Mouse (Mus musculus) lung, postnatal 10 days (tissue): ENCODE results near the gene Vamp8.

Source experiments
- DNase-seq: peaks from one replicate; pipeline ENCODE4 v3.0.0; 2021

The Vamp8 gene

GRCm38 (mm10) chr6:72371147-72371546 is 19.4 kb downstream of the Vamp8 start:
- peak; percentile 76 for DNase-seq

- peak; percentile 34 for DNase-seq
These were observed 20.4 kb downstream of the Vamp8 start for GRCm38 (mm10) chr6:72370091-72370490.

DNA sequence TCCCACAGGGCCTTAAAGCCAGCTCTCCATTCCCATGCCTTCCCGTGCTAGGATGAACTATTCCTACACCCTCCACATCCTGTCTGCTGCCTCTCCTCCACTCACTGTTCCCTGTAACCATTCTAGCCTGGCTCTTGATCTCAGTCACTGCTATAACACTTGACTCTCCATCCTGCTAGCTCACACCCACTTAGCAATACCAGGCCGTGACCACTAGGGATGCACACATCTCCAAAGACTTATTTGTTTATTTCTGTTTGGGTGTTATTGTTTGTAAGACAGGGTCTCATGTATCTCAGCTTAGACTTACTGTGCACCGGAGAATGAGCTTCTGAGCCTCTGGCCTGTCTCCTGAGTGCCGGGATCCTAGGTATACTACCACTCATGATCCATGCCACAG is 20.9 kb downstream of the Vamp8 start:
- no peak for DNase-seq

GRCm38 (mm10) chr6:72367460-72367974 is 23.0 kb downstream of the Vamp8 start:
- DNase-seq: no peak

GRCm38 (mm10) chr6:72366844-72367443 is 23.6 kb downstream of the Vamp8 start, which contains the start of gene Rnf181:
TSS of gene Rnf181 (minus strand) at chr6:72366956.
- no peak for DNase-seq

- DNase-seq: no peak
These were observed 24.2 kb downstream of the Vamp8 start for GRCm38 (mm10) chr6:72366304-72366703.

- DNase-seq: no peak
These were observed 25.5 kb downstream of the Vamp8 start for GRCm38 (mm10) chr6:72364985-72365384.

- DNase-seq: no peak
These were observed 26.5 kb downstream of the Vamp8 start for GRCm38 (mm10) chr6:72364009-72364408.

DNA sequence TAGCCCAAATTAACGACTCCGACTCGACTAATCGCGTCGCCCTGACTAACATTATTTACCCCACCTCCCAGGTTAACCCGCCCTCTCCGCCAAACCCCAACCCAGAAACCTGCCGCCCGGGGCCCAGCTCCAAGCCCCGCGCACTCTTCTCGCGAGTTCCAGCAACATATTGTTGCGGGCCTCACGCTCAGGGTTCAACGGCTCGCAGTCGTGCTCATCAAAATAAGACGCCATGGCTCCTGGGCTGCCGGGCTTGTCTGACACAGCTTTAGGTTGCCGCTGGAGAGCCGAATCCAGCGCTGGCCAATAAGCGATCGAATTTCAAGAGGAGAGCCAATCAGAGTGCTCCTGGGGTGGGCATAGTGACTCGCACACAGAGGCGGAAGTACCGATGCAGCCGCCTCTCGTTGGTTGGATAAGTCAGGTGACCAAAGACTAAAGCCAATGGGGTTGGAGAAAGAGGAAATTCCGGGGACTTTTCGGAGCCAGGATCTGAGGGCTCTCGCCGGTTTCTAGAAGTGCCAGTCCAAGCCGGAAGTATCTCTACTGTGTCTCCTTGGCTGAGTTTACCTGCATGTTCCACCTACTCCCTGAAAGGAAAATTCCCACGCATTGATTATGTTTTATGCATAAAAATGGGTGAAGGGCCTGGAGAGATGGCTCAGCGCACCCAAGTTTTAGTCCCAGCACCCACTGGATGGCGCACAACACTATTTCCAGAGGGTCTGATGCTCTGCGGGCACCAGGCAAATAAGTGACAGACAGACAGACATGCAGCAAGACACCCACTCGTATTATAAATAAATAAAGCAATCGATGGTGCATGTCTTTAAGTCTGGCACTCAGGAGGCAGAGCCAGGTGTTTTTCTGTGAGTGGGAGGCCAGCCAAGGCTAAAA is 28.1 kb downstream of the Vamp8 start:
- peak; percentile 97 for DNase-seq

- DNase-seq: no peak
These were observed 29.4 kb downstream of the Vamp8 start for GRCm38 (mm10) chr6:72361121-72361551.

DNA sequence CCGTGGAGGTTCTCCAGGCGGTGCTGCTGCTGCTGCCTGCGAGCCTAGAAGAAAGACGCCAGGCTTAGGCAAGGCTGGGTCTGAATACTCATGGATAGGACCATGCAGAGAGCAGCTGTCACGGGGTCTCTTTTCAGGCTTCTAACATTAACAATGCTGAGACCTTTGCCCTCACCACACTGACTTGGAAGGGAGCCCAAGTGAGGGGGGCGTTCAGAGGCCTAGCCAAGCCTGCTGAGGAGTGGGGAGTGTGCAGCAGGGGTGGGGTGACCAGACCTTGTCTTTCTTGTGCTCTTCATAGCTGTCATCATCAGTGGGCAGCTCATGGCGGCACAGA is 29.9 kb downstream of the Vamp8 start:
- DNase-seq: no peak

DNA sequence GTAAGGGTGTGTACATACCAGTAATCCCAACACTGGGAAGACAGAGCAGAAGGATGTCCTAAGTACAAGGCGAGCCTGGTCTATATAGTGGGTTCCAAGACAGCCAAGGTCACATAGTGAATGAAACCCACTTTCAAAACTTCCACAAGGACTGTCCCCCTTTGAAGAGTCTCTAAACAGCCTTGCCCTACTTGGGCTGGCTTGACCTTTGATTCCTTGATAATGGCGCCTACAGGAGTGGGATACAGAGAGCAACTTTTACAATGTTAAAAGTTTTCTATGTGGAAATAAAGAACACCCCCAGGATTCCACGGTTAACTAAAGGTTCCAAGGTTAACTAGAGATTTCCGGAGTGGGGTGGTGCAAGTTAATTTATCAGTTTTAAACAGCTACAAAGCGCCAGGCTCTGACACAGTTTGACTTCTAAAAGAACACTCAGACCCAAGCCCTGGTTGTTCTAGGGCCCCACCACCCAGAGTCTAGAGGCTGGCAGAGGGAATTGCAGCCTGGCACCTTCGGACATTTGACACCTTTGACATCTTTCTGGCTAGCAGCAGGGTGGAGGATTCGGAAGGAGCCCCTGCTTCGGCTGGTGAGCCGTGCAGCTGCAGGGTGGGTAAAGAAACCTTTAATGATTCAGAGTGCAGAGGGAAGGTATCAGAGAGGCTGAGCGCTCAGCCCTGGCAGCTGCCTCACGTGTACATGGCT is 30.5 kb downstream of the Vamp8 start:
- DNase-seq: no peak

DNA sequence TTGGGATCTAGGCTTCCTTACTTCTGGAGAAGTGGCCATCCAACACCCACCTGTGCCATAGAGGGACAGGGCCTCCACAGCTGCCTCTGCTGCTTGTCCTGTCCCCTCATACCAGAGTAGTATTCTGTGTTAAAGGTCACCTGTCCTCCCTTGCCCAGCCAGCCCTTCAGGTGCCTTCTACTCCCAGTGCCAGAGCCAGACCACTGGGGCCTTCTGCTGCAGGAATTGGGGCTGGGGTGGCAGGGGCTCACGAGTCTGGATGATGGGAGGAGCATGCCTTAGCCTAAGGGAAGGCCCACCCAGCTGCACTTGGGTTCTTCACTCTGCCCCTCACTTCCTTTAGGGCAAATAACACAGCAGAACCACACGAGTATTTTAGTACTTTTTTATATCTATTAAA is 31.2 kb downstream of the Vamp8 start:
- no peak for DNase-seq

DNA sequence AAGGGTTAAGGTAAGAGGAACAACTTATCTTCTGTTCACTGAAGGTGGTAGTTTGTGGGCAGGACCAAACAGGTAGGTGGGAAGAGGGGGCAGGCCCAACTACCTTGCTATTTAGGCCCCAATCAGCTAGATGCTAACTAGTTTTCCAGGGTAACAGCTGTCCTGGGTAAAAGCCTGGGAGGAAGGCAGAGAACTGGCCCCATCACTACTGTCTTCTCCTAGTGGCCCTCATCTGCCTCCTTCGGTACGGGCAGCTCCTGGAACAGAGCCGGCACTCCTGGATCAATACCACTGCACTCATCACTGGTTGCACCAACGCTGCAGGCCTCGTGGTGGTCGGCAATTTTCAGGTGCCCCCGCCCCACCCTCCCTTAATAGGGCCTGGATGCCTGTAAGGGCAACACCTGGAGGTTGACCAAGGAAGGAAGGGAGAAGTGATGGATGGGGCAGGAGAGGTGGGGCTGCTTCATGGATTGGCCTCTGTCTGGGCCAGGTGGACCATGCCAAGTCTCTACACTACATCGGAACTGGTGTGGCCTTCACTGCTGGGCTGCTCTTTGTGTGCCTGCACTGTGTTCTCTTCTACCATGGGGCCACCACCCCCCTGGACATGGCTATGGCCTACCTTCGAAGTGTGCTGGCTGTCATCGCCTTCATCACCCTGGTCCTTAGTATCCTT is 32.3 kb downstream of the Vamp8 start:
- no peak for DNase-seq

- DNase-seq: no peak
These were observed 33.1 kb downstream of the Vamp8 start for GRCm38 (mm10) chr6:72357164-72358079.

- DNase-seq: no peak
These were observed 34.4 kb downstream of the Vamp8 start for GRCm38 (mm10) chr6:72356001-72356532.

- peak; percentile 93 for DNase-seq
These were observed 35.2 kb downstream of the Vamp8 start, which contains the start of gene Tmem150a for GRCm38 (mm10) chr6:72355066-72355911. TSS of gene Tmem150a (plus strand) at chr6:72355447.

- no peak for DNase-seq
These were observed 36.5 kb downstream of the Vamp8 start for GRCm38 (mm10) chr6:72354025-72354424.

DNA sequence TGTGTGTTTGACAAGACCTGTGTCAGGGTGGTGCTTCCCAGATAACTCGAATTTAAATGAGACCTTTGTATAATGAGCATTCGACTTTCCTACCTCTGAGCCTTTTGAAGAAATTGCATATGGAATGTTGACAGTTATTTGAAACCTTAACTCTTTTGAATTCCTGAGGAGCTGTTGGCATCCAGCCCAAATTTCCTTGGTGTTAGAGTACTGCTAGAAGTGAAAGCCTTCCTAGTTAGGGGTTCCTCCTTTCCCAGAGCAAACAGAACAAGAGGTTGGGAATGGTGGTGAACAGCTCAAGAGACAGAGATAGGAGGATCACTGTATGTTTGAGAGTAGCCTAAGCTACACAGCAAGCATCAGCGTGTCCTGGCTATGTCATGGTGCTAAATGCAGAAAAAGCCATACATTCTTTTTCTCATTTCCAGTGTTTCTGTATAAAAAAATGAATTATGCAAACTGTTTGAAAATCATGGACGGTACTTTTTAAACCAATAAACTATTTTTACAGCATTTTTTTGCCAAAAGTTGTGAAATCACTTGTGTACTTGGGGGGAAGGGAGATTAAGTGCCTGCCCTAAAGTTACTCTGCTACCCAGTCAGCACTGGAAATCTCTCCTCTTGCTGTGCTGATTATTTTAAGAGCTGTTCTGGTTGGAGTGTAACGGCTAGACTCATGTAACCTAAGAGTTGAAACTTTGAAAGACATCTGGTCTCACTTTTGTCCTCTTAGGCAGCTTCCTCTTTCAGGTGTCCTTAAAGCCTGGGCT is 37.7 kb downstream of the Vamp8 start:
- DNase-seq: peak; percentile 70

DNA sequence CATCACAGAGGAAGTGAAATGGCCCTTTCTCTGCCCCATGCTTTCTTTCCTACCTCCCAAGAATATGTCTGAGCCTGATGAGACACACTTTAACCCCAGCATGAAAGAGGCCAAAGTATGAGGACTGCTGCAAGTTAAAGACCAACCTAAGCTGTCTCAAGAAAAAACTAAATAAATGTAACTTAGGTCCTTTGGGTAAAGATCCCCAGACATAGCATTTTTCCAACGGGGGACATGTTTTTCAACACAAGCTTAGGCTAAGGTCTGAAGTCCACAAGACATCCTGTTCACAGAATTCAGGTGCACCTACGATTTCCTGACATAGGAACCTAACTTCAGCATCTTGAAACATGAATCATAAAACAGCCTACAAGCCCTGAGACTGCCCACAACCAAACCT is 40.3 kb downstream of the Vamp8 start:
- DNase-seq: no peak
